Mouse (Mus musculus) ES-E14 (cell line): ENCODE measurements at regions not wholly inside any gene's neighbourhood (a gene's known extent, or its start where the extent isn't known, plus 50 kb on each side); places are given as distances from the start of the nearest gene placed in this dataset.

ENCODE experiments used
- CHD2 ChIP-seq: IDR thresholded peaks from 2 replicates; pipeline ENCODE4 v1.6.1; 2014; ENCODE audit warnings: mild to moderate bottlenecking, low read depth, low read length, inconsistent platforms
- HCFC1 ChIP-seq: IDR thresholded peaks from 2 replicates; pipeline ENCODE4 v1.6.1; 2012; ENCODE audit warnings: low read length, inconsistent platforms, borderline replicate concordance; ENCODE audit not compliant: insufficient read depth
- MAFK ChIP-seq: IDR thresholded peaks from 2 replicates; pipeline ENCODE4 v1.6.1; 2014; ENCODE audit warnings: mild to moderate bottlenecking, low read depth, low read length, inconsistent platforms; ENCODE audit not compliant: insufficient read depth
- ZNF384 ChIP-seq: IDR thresholded peaks from 2 replicates; pipeline ENCODE4 v1.6.1; 2012; ENCODE audit warnings: low read depth, low read length, inconsistent platforms

- TF ChIP-seq HCFC1 (no peak), CHD2 (no peak), ZNF384 (no peak), MAFK (no peak)
These were observed 81.1 kb upstream of the Plxnc1 start for GRCm38 (mm10) chr10:95025569-95026327.
